Mouse (Mus musculus) CH12.LX (cell line): ENCODE results near the gene Itga9.

Source experiments
- CTCF ChIP-seq, 2 experiments: IDR thresholded peaks in 1 of 2; conservative IDR thresholded peaks in 1 of 2; 2 replicates each; pipeline ENCODE4 v1.5.1; 2011 to 2012; ENCODE audit warnings: low read depth in 2 of 2, low read length in 2 of 2, improper control_type of control experiment in 1 of 2, inconsistent platforms in 1 of 2, mild to moderate bottlenecking in 1 of 2, moderate library complexity in 1 of 2
- EP300 ChIP-seq: IDR thresholded peaks from 2 replicates; pipeline ENCODE4 v1.6.1; 2011; ENCODE audit warnings: low read length, improper control_type of control experiment
- MAX ChIP-seq: IDR thresholded peaks from 2 replicates; pipeline ENCODE4 v1.6.1; 2011; ENCODE audit warnings: low read length, improper control_type of control experiment
- MXI1 ChIP-seq: IDR thresholded peaks from 2 replicates; pipeline ENCODE4 v1.6.1; 2011; ENCODE audit warnings: mild to moderate bottlenecking, low read depth, low read length, improper control_type of control experiment
- POLR2A ChIP-seq: IDR thresholded peaks from 2 replicates; pipeline ENCODE4 v1.6.1; 2011; ENCODE audit warnings: low read depth, mild to moderate bottlenecking, improper control_type of control experiment, low read length
- RCOR1 ChIP-seq: conservative IDR thresholded peaks from 2 replicates; pipeline ENCODE4 v1.6.1; 2012; ENCODE audit warnings: low read depth, mild to moderate bottlenecking, inconsistent platforms, low read length, improper control_type of control experiment

DNA sequence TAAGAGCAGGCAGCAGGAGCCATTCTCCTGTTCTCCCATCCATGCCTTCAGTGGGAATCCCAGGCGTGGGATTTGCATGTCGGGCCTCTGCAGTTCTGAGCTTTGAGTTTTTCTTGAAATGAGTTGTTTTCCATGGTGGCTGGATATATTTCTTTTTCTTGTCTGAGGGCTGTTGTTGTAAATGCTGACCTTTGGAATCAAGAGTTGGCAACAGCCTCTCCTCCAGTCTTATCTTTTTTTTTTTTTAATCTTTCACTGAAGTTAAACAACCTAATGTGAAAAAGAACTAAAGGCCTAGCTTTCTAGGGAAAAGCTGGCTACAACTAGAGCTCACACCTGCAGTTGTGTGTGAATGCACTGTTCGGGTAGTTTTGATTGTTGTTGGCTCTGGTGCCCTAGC is 240.3 kb downstream of the Itga9 start:
- TF ChIP-seq CTCF (conservative IDR thresholded peaks at IDR 0.05 in 1 of 2, IDR thresholded peaks at IDR 0.05 in 1 of 2; ENCODE audit: low read depth in 2 of 2, low read length in 2 of 2) (no peak), RCOR1 (no peak), MAX (no peak), EP300 (no peak), POLR2A (no peak), MXI1 (no peak)
